Mouse (Mus musculus): ENCODE measurements at regions not wholly inside any gene's neighbourhood (a gene's known extent, or its start where the extent isn't known, plus 50 kb on each side); places are given as distances from the start of the nearest gene placed in this dataset.

DNA sequence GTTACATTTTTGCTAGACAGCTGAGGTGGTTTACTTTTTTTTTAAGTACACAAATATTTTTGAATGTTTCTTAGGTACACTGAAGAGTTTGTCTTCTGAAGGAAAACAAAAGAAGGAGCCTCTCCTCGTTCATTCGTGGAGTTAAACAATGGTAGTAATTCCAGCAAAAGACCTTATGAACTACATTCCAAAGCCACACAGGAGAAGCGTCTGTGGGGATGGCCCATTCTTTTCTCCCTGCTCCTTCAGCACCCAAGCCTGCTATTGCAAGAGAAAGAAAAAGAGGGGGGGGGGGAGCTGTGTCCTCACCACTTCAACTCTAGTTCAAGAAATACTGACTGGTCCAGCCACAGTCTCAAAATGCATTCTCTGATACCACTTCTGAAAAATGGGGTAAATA is 87.4 kb downstream of the Nr2f2 start:
- no peak for TF ChIP-seq POLR2A (IDR thresholded peaks at IDR 0.05; ENCODE audit: control insufficient read depth, low read depth, low read length)
- no peak for TF ChIP-seq CTCF (IDR thresholded peaks at IDR 0.05; ENCODE audit: control insufficient read depth, insufficient read depth, insufficient replicate concordance, low read depth, low read length)
